Mouse (Mus musculus): ENCODE measurements at regions not wholly inside any gene's neighbourhood (a gene's known extent, or its start where the extent isn't known, plus 50 kb on each side); places are given as distances from the start of the nearest gene placed in this dataset.
A peak's percentile ranks its signal among the peaks of the same experiment; 100 is the strongest.
"Not testable (repeated sequence)": the region's sequence is repeated elsewhere in the genome, so short reads cannot be mapped to it uniquely, and the experiment has no call there.

DNA sequence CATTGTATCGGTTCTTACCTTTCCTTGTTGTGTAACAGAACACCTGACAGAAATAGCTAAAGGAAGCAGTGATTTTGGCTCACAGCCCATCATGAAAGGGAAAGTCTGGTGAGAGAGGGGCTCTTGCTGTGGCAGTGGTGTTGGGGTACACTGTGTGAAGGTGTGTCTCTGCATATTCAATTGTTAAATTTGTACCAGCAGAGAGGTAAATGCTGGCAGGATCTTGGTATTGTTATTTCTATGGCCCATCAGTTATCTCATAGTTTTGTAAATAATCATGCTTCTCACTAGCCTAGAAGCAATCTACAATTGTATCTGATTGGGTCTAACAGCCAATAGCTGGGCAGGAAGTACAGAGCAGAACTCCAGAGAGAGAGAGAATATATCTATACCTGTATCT, 95.7 kb downstream of the Mfap3l start:
- DNase-seq: no peak

DNA sequence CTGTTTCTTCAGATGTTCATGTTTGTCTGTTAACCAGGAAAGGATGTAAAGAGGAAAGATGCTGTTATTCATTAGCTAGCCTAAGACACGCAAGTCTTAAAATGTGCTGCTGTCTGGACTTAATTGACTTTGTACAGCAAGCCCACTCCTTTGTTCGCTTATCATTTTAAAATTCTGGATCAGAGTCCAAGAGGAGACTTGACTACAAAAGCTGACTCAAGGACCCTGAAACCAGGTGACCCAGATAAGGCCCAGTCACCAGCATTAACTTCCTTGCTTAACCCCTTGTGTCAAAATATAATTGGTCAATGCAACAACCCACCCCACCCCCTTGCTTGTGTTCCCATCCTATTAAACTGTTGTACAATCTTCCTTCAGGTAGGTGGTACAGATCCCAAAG, 99.9 kb downstream of the Mfap3l start:
- no peak for DNase-seq

DNA sequence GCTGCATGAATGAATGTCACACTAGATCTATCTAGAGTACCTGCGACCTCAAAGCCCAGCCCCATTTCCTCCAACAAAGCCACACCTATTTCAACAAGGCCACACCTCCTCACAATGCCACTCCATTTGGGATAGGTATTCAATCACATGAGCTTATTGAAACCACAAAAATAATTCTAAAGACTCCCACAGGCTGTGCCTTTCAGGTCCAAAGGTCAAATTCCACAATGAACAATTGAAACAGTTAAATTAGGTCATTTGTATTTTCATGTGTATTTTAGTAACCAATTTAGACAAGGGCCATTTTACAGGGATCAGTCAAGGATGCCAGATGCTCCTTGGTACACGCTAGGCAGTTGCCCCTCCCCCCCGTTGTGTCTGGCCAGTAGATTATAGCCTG, 103.3 kb downstream of the Mfap3l start:
- DNase-seq: no peak

DNA sequence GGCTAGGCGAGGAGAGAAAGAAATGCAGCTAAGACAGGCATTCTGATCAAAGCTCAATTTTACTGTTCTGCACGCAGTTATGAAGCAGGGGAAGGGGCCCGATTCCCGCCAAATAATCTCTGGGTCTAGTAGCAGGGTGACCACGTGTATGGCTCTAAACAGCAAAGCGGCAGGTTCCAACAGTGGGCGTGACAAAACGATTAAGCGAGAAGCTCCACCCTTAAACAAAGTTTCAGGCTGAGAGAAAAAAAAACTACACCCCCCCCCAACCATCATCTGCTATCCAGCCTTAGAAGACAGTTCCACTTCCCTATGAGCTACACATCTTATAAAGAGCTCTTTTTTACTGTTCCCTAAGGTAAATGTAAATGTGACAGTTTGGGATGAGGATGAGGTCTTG, 103.8 kb downstream of the Mfap3l start:
- DNase-seq: no peak

- no peak for DNase-seq
Measured at GRCm38 (mm10) chr8:60736913-60737312, 104.3 kb downstream of the Mfap3l start.

GRCm38 (mm10) chr8:60737616-60738015, 105.0 kb downstream of the Mfap3l start:
- DNase-seq: no peak

DNA sequence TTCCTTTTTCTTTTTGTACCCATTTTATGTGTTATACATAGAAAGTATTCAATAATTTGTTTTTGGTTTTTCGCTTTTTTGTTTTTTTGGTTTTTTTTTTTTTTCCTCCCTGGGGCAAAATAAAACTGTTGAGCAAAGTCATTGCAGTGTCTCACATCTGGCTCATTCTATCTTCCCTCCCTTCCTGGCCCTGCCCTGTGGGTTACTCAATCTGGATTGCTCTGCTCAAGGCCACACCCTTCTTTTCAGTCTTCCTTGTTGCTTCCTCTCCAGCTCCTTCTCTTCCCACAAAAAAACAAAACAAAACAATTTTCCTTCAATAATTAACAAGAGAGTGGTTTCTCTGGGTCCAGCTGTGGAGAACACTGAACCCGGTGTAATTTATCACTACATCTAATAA, 113.2 kb downstream of the Mfap3l start:
- no peak for DNase-seq

DNA sequence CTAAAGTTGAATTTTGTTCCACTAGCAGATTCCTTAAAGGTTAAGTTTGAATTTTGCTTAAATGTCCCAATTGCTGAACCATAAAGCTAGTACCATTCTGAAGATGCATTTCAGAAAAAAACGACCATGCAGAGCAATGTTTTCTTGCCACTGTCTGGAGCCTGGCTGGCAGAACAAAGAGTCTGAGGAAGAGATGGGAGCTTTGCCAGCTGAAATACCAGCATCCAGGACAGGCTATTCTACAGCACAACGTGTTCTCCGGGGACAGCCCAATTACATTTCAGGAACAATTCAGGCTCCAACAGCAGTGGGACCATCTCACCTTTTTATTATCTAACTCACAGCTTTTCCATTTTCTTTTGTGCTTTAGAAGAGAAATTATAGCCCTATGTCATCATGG, 113.9 kb downstream of the Mfap3l start:
- DNase-seq: no peak

- peak; percentile 77 to 86 for DNase-seq
Measured at GRCm38 (mm10) chr8:60755704-60756415, 123.2 kb downstream of the Mfap3l start.

DNA sequence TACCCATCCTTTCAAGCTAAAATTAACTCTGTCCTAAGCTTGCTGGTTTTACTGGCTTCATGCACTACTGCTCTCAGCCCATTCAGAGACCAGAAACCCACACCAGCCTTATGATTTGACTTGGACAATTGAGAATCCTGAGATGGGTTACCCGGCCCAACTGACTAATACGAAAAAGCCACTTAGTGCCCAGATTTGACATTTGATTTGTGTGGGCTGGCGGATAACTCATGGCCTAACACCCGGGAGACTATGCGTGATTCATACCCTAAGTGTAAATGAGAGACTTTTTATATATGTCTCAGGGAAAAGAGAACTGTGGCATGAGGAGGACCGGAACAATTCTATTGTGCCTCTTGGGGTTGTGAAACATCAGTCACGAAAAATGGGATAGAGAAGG, 126.3 kb upstream of the Hpf1 start:
- DNase-seq: no peak

- DNase-seq: no peak
Measured at GRCm38 (mm10) chr8:60773350-60773749, 116.9 kb upstream of the Hpf1 start.

GRCm38 (mm10) chr8:60776251-60776650, 114.0 kb upstream of the Hpf1 start:
- DNase-seq: not testable (repeated sequence)

DNA sequence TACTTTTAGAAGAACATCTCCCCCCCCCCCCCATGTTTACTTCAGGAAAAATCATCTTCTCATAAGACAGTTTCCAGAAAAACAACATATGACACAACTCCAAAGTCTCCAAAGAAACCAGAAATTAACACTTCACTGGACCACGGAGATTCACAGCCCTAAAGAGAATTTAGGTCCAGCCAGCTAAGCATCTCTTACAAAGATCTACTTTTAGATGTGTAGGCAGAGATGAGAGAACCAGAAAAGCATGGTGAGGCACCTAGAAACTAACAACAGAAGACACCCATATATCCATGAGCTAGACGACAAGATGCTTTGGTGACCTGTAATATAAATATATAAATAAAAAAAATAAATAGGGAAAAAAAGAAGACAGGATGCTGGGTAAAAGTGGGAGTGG, 105.2 kb upstream of the Hpf1 start:
- DNase-seq: no peak

- DNase-seq: no peak
Measured at GRCm38 (mm10) chr8:60790453-60790852, 99.8 kb upstream of the Hpf1 start.

- no peak for DNase-seq
Measured at GRCm38 (mm10) chr8:60792518-60792917, 97.7 kb upstream of the Hpf1 start.

DNA sequence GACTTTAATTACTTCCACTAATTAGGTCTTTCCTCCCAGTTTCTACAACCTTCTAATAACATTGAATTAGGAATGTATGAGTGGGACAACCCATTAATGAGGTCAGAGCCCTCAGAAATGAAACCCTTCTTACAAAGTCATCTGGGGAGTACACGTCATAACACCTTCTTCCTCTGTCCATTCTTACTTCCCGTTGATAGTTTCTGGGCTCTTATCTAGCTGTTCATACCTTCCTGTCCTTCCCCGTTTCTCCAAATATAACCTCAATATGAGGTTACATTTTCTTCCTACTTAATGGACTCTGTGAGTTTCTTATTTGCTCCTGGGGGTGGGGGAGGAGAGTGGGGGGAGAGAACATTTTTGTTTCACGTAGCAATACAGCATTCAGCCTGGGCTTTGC, 85.4 kb upstream of the Hpf1 start:
- no peak for DNase-seq

DNA sequence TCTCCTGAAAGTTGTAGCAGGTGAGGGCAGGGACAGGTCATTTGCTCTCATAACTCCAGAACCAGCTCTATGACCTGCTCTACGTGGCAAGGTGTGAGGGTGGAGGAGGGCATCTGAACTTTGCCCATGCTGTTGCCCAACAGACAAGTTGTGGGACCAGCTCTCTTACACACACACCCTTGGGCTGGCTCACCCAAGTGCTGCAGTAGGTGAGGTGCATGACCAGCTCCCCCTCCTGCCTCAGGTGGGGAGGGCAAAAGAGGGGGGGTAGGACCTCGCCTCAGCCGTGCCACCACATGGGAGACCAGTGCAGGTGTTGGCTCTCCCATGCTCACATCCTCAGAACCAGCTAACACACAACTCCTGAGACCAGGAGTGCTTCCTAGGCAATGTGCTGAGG, 83.4 kb upstream of the Hpf1 start:
- DNase-seq: no peak

DNA sequence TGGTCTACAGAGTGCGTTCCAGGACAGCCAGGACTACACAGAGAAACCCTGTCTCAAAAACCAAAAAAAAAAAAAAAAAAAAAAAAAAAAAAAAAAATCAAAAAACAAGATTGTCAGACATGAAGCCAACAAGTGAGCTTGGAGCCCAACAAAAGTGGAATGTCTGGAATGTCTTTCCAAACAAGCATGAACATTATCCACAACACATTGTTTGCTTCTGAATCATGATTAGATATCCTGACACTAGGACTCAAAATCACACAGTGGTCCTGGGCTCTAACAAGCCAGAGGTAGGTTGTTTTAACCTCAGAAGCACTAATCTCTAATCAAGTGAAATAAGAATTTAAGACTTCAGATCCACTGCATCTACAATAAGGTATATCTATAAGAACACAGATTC, 80.4 kb upstream of the Hpf1 start:
- DNase-seq: no peak

GRCm38 (mm10) chr8:60810955-60811354, 79.3 kb upstream of the Hpf1 start:
- DNase-seq: no peak

DNA sequence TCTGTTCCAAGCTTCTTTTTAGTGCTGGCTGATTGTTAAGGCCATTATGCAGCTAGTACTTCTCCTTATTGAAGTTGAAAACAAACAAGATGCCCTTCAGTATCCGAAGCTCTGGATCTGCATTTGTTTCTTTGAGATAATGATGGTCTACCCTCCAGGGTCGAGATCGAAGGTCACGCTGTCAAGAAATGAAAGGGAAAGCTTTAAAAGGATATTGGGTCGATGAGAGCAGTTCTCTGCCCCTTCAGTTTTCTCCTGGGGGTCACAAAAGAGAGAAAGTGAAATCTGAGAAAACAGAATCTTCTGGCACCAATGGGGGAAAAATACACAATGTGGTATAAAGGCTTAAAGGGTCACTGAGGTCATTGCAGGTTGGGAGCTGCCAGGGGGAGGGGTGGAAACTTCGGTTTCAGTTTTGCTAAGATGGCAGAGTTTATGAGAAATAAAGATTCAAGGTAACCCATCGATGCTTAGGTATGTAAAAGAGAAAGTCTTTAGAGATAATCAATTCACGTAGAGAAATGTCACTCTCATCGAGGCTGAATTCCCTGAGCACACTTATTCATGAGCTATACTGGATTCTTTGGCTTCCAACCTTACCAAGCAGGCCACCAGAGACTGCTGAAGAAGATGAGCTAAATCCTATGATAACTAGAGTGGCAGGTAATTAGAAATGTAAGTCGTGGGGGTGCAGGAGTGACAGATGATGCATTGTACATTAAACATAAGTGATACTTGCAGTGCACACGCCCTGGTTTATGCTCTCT, 64.4 kb upstream of the Hpf1 start:
- DNase-seq: no peak

DNA sequence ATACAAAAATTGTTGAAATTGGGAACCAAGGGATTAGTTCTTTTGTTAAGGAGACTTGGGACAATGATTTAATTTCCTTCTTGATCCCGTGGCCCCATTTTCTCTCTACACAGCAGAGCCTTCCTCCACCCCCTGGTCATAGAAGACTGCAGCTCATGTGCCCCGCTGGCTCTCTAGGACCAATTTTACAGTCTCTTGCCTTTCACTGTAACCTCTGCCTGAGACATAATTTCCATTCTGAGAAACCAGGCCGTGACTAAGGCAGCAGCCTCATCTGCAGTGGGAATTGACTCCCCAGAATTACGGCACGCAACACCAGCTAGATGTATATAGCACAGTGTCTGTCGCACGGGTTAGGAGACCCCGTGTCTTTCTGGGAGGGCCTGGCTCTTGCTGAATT, 63.0 kb upstream of the Hpf1 start:
- DNase-seq: no peak

- no peak for DNase-seq
Measured at GRCm38 (mm10) chr8:60829093-60829492, 61.1 kb upstream of the Hpf1 start.

DNA sequence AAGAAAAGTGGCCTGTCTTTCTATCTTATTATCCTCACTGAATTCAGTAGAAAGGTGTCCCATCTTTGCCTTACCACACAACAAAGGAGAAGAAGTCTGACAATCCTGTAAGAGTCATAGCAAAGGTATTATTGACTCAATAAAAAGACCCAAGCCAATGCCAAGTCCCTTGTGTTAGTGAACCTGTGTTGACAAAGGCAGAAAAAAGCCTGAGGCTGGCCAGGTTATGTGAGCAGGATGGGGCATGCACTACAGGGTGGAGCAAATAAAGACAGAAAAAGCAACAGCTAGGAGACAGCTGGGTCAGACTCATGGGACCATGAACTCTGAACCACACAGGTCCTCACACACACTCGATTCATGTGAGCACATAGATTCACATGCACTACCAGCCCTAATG, 59.7 kb upstream of the Hpf1 start:
- DNase-seq: no peak

GRCm38 (mm10) chr8:60838526-60838925, 51.7 kb upstream of the Hpf1 start:
- no peak for DNase-seq

All from kidney, postnatal 4 days (tissue).